Mouse (Mus musculus) limb, embryonic 13.5 days (tissue): ENCODE data around the gene Mrpl22. TPM values are rescaled to one million over a fixed set of nuclear protein-coding genes. Genes with fewer than 3 reads are reported as not detected.
"Not testable (repeated sequence)": the region's sequence is repeated elsewhere in the genome, so short reads cannot be mapped to it uniquely, and the experiment has no call there.

Experiments
- ATAC-seq: fragments of 200-750 bp; cut with Nextera tagmentation; 2 replicates; pipeline ENCODE4 v1.8.0; 2017; ENCODE audit warnings: low read depth, moderate number of reproducible peaks, moderate TSS enrichment; ENCODE audit not compliant: low FRiP score
- H3K27ac ChIP-seq: fragments of 300-500 bp; sonication (generic); 2 replicates; pipeline ENCODE4 v1.5.1; 2015; ENCODE audit warnings: inconsistent platforms, mild to moderate bottlenecking, moderate library complexity
- H3K27me3 ChIP-seq: fragments of 300-500 bp; sonication (generic); 2 replicates; pipeline ENCODE4 v1.6.1; 2015; ENCODE audit warnings: mild to moderate bottlenecking, inconsistent platforms
- H3K36me3 ChIP-seq: fragments of 300-500 bp; sonication (generic); 2 replicates; pipeline ENCODE4 v1.6.1; 2015; ENCODE audit warnings: inconsistent platforms, mild to moderate bottlenecking, moderate library complexity
- H3K4me1 ChIP-seq: fragments of 300-500 bp; sonication (generic); 2 replicates; pipeline ENCODE4 v1.6.1; 2015; ENCODE audit warnings: inconsistent platforms
- H3K4me2 ChIP-seq: fragments of 300-500 bp; sonication (generic); replicated peaks from 2 replicates; pipeline ENCODE4 v1.6.1; 2015; ENCODE audit warnings: inconsistent platforms, mild to moderate bottlenecking, moderate library complexity
- H3K4me3 ChIP-seq: fragments of 300-500 bp; sonication (generic); 2 replicates; pipeline ENCODE4 v1.5.1; 2015; ENCODE audit warnings: moderate library complexity, mild to moderate bottlenecking, inconsistent platforms
- H3K9ac ChIP-seq: fragments of 300-500 bp; sonication (generic); 2 replicates; pipeline ENCODE4 v1.6.1; 2015; ENCODE audit warnings: mild to moderate bottlenecking, inconsistent platforms
- H3K9me3 ChIP-seq: fragments of 300-500 bp; sonication (generic); 2 replicates; pipeline ENCODE4 v1.6.1; 2016; ENCODE audit warnings: inconsistent platforms
- WGBS: fragments of 180-500 bp; shearing (Covaris S2); methylation state at CpG from one replicate; pipeline ENCODE4 v1.1.7; 2015; 5-methylcytosine and 5-hydroxymethylcytosine counted together
- polyA plus RNA-seq: library from polyadenylated mRNA; unstranded; fragments of >200 nt; fragmentation: Nextera tagmentation; extraction: Ambion mirVana; gene quantifications from 2 replicates; pipeline ENCODE4 v1.2.1, GENCODE M21; 2015

Mrpl22 gene
- polyA plus RNA-seq, 1 experiment from 2014 or later = 134 TPM

DNA sequence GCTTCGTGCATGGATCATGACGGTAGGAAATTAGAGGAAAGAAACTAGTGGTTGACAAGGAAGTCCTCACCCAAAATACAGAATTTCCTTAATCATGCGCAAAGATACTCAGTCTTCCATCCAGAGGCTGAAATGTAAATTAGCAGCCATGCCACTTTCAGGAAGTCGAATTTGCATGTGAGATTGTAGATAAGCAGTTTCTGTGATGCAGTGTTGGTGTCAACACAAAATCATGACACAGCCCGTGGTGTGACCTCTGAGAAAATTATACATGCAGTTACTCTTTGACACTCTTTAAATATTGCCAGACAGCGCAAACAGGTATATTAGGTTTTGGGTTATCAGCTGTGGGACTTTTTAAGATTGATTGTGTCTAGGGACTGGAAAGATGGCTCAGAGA, 18.2 kb downstream of the Mrpl22 start:
- no peak overlapping the region for H3K4me2 ChIP-seq
- H3K4me1 ChIP-seq = no peaks in the 10 kb centered on the region
- H3K4me3 ChIP-seq = no peak overlapping the region
- H3K36me3 ChIP-seq = no peaks in the 10 kb centered on the region
- WGBS = 92% methylated on average over 6 of the region's 6 CpGs
- no peak for ATAC-seq
- no peaks in the 10 kb centered on the region for H3K9me3 ChIP-seq
- no peak overlapping the region for H3K9ac ChIP-seq
- no peak overlapping the region for H3K27ac ChIP-seq
- no peaks in the 10 kb centered on the region for H3K27me3 ChIP-seq

DNA sequence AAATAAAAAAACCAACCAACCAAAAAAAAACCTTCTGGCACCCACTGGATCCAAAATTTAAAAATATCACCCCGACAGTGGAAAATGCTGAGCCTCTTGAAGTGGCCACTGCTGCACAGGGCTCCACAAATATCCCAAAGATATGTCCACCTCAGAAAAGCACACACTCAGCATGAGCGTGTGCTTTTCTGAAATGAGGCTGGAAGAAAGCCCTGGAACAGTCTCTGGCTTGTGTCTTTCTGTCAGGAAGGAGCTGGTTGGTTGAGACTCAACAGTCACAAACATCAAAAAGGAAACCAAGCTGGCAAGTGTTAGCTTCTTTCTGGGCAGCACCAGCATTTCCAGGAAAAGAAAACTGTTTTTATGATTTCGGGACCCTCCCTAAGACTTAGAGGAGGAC, 21.9 kb downstream of the Mrpl22 start:
- Histone ChIP-seq H3K9me3 (no peaks in the 10 kb centered on the region), H3K4me3 (no peak overlapping the region), H3K36me3 (no peaks in the 10 kb centered on the region), H3K27me3 (no peaks in the 10 kb centered on the region), H3K4me2 (no peak overlapping the region), H3K4me1 (no peaks in the 10 kb centered on the region), H3K9ac (no peak overlapping the region), H3K27ac (no peak overlapping the region)
- whole genome bisulfite sequencing = 69% methylated on average over 3 of the region's 3 CpGs
- ATAC-seq = no peak

DNA sequence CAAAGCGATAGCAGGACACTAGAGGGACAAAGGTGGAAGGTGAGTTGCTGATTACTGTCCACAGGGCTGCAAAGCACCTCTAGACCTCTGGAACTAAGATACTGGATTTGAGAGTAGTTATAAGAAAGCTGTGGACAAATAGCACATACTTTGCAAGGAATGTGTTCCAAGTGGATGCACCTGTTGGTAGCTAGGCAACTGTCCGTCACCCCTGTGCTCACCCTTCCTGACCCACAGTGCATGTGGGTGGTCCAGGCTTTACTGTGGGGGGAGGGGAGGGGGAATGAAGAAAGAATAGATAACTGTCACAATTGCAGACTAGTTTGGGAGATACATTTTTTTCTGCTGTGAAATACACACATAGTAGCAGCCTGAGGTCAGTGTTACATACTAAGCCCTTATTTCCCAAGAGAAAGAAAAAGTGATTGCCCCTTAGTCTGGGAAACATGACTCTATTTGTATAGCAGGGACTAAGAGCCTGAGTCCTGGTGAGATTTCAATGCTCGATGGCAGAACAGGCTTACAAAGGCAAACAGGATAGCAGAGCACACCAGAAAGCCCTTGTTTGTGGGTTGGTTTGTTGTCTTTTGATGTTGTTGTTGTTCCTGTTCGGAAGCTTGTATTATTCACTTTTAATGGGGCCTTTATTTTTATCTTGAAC, 22.5 kb downstream of the Mrpl22 start:
- 59% methylated on average over 4 of the region's 4 CpGs for WGBS
- Histone ChIP-seq H3K4me3 (no peak overlapping the region), H3K9me3 (no peaks in the 10 kb centered on the region), H3K27ac (no peak overlapping the region), H3K27me3 (no peaks in the 10 kb centered on the region), H3K9ac (no peak overlapping the region), H3K4me1 (no peaks in the 10 kb centered on the region), H3K4me2 (no peak overlapping the region), H3K36me3 (no peaks in the 10 kb centered on the region)
- ATAC-seq = no peak; the same call in 1 of the 2 replicates

DNA sequence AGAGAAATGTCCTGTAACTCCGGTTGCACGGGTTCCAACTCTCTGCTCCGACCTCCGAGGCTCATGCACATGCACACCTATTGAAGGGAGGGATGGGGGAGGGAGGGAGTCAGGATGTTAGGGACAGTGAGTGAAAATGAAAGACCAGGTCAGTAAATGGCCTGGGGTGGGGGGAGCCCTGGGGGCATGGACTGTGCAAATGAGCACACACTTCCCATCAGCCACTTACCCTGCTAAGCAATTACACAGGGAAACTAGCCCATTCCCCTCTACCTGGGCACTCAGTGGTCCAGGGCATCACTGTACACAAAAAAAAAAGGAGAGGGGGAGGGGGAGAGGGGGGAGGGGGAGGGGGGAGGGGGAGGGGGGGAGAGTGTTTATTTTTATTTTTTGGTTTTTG, 27.2 kb downstream of the Mrpl22 start:
- Histone ChIP-seq H3K4me3 (peak overlapping the region; percentile 61), H3K4me1 (peaks cover 6% of the 10 kb centered on the region; the same call in 1 of the 2 replicates), H3K36me3 (no peaks in the 10 kb centered on the region), H3K9ac (no peak overlapping the region), H3K4me2 (peak overlapping the region; percentile 71), H3K9me3 (no peaks in the 10 kb centered on the region), H3K27ac (no peak overlapping the region), H3K27me3 (no peaks in the 10 kb centered on the region)
- 80% methylated on average over 4 of the region's 4 CpGs for WGBS
- no peak for ATAC-seq

DNA sequence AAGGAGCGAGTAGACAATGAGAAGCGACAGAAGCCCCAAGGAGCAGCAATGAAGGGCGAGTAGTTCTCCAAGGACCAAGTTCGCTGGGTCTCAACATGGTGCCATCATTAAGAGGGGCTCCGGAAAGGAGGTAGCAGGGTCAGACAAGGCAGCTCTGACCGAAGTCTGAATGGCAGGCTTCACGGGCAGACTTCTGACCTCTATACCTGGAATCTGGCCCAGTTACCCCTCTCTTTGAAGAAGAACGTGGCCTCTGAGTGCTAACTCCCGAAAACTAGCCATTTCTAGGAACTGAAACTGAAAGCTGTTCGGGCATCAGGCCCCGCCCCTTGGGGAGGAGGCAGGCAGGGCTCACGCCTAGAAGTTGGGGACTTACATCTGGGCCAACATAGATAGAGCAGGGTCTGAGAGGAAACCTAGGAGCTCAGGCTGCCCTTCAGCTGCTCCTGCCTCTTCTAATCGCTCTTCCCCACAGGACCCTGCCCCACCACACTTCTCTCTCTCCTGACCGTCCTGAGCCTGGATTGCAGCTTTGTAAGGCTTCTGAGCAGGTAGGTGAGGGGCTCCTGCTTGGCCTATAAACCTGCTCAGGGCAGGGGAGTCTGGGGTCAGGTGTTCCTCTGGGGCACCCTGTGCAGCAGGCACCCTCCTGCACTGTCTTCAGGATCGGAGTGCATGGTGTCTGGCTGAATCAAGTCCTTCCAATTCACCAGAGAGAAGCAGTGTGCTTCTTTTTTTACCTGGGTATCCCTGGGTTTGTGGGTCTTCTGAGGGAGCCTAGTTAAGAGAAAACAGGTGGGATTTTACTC, 28.0 kb downstream of the Mrpl22 start, which contains the start of the genes Igtp and Irgm2:
Gene Igtp (plus strand): TSS at position 328 of the 809 bp plus-strand sequence.
Gene Irgm2 (plus strand): TSS at position 390 of the 809 bp plus-strand sequence.
- not testable (repeated sequence) for H3K27me3 ChIP-seq, H3K4me1 ChIP-seq, H3K36me3 ChIP-seq, H3K9me3 ChIP-seq
- Histone ChIP-seq H3K27ac (peak within 1 kb of the TSS; percentile 15; the same call in 1 of the 2 replicates), H3K9ac (peak within 1 kb of the TSS; percentile 67), H3K4me2 (peak within 1 kb of the TSS; percentile 71), H3K4me3 (peak within 1 kb of the TSS; percentile 61)
- peak; percentile 82 for ATAC-seq
- WGBS = 8% methylated on average over 15 of the region's 15 CpGs

DNA sequence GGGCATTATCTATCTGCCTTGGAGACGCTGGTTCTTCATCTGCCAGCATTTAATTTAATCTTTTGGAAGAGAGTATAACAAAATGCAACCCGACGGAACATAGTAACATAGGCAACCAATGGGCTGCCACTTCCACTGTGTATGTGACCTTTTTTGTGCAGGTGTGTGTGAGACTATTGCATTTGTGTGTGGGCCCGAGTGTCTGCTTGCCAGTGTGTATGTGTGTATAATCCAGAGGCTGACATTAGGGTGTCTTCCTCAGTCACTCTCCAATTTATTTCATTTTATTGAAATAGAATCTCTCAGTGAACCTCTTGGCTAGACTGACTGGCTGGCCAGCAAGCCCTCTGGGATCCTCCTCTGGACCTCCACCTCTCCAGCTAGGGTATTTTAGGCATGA, 28.8 kb downstream of the Mrpl22 start:
- H3K27me3 ChIP-seq = no peaks in the 10 kb centered on the region
- ATAC-seq = no peak
- 84% methylated on average over 4 of the region's 4 CpGs for WGBS
- H3K27ac ChIP-seq = no peak overlapping the region
- H3K4me3 ChIP-seq = no peak overlapping the region
- no peak overlapping the region for H3K4me2 ChIP-seq
- H3K4me1 ChIP-seq = peaks cover 6% of the 10 kb centered on the region; the same call in 1 of the 2 replicates
- no peaks in the 10 kb centered on the region for H3K9me3 ChIP-seq
- no peak overlapping the region for H3K9ac ChIP-seq
- no peaks in the 10 kb centered on the region for H3K36me3 ChIP-seq

DNA sequence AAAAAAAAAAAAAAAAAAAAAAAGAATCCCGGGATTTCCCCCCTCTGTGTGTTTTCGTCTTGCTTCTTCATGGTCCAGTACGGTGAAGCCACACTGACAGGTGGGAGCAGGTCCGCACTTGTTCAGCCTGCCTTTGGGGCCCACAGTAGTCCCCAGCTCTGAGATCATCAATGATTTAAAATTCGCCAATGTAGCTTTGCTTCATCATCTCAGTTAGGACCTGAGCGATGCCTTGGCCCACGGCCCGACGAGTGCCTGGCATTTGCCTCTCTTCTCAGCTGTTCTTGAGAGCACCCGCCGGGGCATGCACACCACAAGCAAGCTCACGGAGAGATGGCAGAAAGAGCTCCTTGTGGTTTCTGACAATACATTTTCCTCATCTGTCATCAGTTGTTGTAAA, 29.6 kb downstream of the Mrpl22 start:
- Histone ChIP-seq H3K36me3 (no peaks in the 10 kb centered on the region), H3K4me1 (peaks cover 6% of the 10 kb centered on the region; the same call in 1 of the 2 replicates), H3K9ac (no peak overlapping the region), H3K27me3 (no peaks in the 10 kb centered on the region), H3K4me3 (no peak overlapping the region), H3K4me2 (no peak overlapping the region), H3K27ac (no peak overlapping the region), H3K9me3 (no peaks in the 10 kb centered on the region)
- ATAC-seq = no peak
- WGBS = 86% methylated on average over 12 of the region's 12 CpGs

DNA sequence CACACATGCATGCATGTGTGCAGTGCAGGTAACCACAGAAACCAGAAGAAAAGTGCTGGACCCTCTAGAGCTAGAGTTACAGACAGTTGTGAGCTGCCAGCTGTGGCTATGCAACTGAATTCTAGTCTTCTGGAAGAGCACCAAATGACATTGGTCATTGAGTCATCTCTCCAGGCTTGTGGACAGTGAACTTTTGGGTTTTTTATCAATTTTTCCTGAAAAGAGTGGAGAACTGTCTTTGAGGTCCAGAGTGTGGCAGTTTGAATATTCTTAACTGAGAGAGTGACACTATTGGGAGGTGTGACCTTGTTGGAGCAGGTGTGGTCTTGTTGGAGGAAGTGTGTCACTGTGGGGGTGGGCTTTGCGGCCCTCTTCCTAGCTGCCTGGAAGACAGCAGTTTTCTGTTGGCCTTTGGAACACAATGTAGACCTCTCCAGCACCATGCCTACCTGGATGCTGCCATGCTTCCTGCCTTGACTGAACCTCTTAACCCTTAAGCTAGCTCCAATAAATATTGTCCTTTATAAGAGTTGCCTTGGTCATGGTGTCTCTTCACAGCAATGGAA, 38.9 kb downstream of the Mrpl22 start:
- no peak for ATAC-seq
- no peaks in the 10 kb centered on the region for H3K27me3 ChIP-seq
- WGBS = 95% methylated on average over 1 of the region's 1 CpGs
- H3K4me2 ChIP-seq = no peak overlapping the region
- no peaks in the 10 kb centered on the region for H3K9me3 ChIP-seq
- no peak overlapping the region for H3K4me3 ChIP-seq
- H3K4me1 ChIP-seq = peaks cover 12% of the 10 kb centered on the region
- H3K9ac ChIP-seq = no peak overlapping the region
- no peaks in the 10 kb centered on the region for H3K36me3 ChIP-seq
- no peak overlapping the region; the same call in 1 of the 2 replicates for H3K27ac ChIP-seq

DNA sequence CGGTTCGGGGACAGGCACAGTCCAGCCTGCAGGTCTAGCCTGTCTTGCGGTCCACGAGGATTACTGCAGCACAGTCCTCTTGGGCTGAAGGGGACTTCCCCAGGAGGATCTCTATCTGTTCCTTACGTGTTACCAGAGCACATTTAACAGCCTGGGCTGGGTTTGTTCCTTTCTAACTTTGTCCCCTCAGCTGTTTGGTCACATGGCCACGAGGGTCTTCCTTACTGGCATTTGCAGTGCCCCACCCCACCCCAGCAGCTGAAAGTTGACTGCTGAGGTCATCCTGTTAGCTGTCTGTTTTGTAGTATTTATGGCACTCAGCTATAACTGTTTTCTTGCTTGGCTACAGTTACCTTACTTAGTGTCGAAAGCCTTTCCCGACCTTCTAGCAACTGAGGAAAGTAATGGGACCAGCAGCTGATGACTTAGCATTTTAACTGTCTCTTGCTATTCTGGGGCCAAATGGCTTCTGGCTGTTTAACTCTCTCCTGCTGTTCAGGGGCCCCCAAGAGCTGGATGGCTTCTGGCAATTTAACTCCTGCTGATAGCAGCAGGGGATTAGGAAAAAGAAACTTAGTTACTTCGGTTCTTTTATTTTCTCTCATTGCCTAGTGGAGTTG, 39.7 kb downstream of the Mrpl22 start:
- Histone ChIP-seq H3K27ac (no peak overlapping the region), H3K9ac (no peak overlapping the region), H3K4me2 (peak overlapping the region; percentile 32), H3K9me3 (no peaks in the 10 kb centered on the region), H3K36me3 (no peaks in the 10 kb centered on the region), H3K4me3 (no peak overlapping the region), H3K27me3 (no peaks in the 10 kb centered on the region), H3K4me1 (peaks cover 13% of the 10 kb centered on the region)
- ATAC-seq = peak; percentile 71
- WGBS = 19% methylated on average over 9 of the region's 9 CpGs

DNA sequence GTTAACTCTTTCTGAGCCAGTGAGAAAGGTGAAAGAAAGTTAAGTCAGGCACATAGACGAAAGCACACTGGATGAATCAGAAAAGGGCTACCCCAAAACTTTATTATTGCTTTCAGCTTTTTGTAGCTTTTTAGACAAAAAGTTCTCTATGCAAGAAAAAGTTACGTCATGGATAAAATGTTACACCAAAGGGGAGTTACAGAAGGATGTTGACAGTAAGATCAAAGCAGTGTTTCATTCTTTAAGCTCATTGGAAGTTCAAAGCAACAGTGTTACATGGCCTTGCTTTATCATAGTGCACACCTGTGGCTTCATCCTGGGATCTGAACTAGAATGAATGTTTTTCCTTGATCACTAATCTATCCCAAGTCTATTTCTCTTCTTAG, 40.2 kb downstream of the Mrpl22 start:
- Histone ChIP-seq H3K4me3 (no peak overlapping the region), H3K9ac (no peak overlapping the region), H3K9me3 (no peaks in the 10 kb centered on the region), H3K27ac (no peak overlapping the region), H3K4me1 (peaks cover 13% of the 10 kb centered on the region), H3K36me3 (no peaks in the 10 kb centered on the region), H3K4me2 (peak overlapping the region; percentile 32), H3K27me3 (no peaks in the 10 kb centered on the region)
- 17% methylated on average over 2 of the region's 2 CpGs for WGBS
- ATAC-seq = no peak

DNA sequence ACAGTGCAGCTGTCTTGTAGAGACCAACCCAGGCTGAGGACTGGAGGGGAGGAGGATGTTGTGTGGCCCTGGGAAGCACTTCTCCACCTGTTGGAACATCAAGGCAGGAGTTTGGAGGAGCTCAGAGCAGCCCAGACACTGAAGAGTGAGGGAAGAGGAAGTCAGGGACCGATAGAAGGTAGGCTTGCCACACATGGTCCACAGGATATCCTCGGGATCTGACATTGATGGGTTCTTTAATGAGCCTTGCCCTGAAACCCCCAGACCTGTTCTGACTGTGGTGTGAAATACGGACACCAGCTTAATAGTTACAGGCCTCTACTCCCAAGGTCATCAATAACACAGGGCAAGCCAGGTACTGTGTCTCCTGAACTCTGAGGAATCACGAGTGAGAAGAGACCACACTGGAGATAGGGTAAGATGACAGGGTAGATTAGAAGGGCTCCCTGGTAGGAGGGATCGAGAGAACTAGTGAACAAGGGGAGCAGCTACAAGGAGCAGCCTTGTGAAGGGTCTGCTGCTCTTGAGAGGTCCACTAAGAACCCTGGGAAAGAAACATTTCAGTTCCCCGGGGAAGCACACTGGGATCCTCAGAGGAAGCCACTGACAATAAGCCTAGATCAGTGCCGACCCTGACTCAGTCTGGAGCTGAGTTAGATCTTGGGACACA, 42.3 kb downstream of the Mrpl22 start:
- no peaks in the 10 kb centered on the region for H3K36me3 ChIP-seq
- H3K27ac ChIP-seq = no peak overlapping the region
- H3K4me1 ChIP-seq = peaks cover 13% of the 10 kb centered on the region
- ATAC-seq = no peak
- H3K4me3 ChIP-seq = peak overlapping the region; percentile 49; the same call in 1 of the 2 replicates
- no peak overlapping the region; the same call in 1 of the 2 replicates for H3K4me2 ChIP-seq
- no peaks in the 10 kb centered on the region for H3K9me3 ChIP-seq
- no peak overlapping the region for H3K9ac ChIP-seq
- H3K27me3 ChIP-seq = no peaks in the 10 kb centered on the region
- WGBS = 78% methylated on average over 7 of the region's 7 CpGs
